Mouse (Mus musculus): ENCODE measurements around the gene Klhl26.

Gene Klhl26

DNA sequence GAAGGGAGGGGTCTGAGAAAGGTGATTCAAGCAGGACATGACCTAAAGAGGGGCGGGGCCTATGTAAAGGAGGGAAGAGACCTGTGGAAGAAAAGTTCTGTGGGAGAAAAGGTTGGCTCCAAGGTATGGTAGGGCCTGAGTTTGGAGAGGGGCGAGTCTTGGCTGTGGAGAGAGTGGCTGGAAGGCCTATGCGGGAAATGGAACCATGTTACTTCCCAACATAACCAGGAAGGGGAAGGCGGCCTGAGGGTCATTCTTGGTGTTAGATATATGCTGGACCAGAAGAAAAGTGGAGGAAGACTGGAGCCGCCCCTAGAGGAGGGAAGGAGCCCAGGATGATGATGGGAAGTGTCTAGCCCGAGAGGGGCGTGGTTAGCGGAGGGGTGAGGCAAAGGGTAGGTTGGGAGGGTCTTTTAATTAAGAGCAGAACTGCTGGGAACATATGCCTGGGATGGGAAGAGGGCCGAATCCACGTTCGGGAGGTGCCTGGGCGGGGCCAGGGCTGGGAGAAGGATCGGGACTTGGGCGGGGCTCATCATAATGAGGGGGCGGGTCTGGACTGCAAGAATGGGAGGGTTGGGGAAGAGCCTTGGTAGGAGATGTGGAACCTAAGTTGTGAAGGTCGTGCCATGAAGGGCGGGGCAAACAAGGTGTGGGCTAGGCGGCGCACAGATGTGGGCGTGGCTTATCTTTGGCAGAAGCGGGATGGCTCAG, 658 bp upstream of the Klhl26 start:
- in situ Hi-C loops (cut with MboI, MseI): no loop called here

- in situ Hi-C loops (cut with MboI, MseI): no loop called here
Observed at GRCm38 (mm10) chr8:70471856-70472255, 4.9 kb downstream of the Klhl26 start.

DNA sequence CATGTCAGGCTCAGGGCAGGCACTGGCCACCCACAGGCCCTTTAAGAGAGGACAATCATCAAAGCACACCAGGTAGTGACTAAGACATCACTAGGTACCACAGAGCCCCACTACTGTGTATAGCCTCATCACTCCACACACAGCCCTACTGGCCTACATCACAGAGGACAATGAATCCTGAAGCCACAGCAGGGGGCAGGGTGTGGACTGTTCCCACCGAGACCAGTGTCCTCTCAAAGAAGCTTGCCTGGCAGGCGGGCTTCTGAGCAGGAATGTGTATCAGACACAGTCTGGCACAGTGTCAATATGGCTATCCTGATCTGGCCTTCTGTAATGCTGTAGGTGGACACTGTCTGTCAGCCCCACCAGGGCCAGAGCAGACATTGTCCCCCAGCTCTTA, 6.8 kb downstream of the Klhl26 start:
- in situ Hi-C loops (cut with MboI, MseI): no loop called here

DNA sequence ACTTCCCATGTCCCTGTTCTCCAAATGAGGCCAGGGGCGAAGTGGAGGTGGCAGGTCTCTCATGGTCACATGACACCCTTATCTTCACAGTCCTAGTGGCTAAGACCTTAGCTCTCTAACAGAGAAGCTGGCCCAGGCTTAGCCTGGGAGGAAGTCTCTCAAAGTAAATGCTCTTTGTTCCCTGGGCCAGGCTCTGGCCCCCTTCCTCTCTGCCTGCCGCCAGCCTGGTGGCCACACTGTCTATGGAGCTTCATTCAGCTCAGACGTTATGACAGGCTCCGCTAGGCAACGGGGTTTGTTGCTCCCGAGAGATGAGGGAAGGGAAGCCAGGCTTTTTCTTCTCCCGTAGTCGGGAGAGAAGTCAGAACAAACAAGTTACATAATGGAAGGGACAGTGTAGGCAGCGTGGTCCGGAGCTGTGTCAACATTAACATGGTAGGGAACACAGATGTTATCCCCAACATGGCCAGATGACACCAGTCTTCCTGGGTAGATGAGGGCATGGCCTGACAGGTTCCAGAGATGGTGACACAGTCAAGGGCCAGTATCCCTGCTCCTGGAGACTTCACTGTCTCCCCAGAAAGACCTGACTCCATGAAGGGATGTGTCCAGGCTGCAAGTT, 7.4 kb downstream of the Klhl26 start:
- in situ Hi-C loops (cut with MboI, MseI): no loop called here

DNA sequence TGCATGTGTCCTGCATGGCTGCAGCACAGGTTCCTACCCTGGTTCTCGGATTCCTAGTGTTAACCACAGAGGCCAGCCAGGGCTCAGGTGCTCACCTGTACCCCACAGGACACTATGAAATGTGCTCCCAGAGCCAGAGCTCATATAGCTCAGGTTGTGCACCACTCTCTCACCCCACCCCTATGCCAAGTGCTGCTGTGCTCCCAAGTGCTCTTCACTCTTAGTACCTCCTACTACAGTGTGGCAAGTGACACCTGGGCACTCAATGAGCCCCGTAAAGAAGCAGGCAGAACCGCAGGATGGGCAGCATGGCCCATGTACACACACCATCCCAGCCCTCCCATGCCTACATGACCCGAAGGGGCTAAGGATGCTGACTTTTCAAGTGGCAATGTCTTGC, 8.0 kb downstream of the Klhl26 start:
- in situ Hi-C loops (cut with MboI, MseI): no loop called here

DNA sequence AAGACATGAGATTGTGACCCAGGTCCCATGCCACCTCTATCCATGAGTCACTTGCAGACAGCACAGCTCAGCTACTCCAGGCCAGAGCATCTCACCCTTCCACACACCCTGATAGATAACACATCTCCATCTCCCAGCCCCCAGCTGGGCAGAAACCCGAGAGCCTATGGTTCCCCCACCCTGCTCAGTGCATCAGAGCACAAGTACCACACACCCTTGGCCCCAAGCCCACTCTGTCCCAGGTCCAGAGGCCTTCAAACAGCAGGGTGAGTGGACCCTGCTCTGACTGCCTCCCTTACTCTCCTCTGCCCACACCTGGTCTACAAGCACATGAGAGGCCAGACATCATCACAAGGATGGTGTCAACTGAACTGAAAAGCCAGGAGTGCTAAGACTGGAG, 8.9 kb downstream of the Klhl26 start:
- in situ Hi-C loops (cut with MboI, MseI): no loop called here

DNA sequence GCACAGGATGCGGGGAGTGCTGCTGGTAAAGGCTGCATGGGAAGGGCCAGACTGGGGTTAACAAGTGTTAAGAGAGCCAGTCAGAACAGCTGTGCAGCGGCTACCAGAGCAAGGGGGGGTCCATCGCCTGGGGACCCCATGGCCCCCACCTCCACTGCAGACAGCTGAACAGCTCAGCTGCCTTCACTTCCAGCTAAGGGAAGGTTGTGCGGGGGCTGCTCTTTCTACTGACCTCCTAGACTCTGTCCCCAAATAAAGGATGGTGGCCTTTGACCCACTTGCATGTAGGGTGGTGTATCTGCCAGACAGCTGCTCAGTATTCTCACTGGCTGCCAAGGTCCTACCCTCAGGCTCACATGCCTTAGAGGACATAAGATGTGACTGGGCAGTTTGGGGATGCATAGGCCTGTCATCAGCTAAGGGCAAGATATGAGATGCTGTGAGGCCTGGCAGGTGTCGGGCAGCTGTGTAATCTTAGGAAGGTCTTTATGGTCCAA, 9.5 kb downstream of the Klhl26 start:
- in situ Hi-C loops (cut with MboI, MseI): no loop called here

GRCm38 (mm10) chr8:70466771-70467170, 10.0 kb downstream of the Klhl26 start:
- in situ Hi-C loops (cut with MboI, MseI): no loop called here

- in situ Hi-C loops (cut with MboI, MseI): no loop called here
Observed at GRCm38 (mm10) chr8:70466305-70466704, 10.5 kb downstream of the Klhl26 start.

DNA sequence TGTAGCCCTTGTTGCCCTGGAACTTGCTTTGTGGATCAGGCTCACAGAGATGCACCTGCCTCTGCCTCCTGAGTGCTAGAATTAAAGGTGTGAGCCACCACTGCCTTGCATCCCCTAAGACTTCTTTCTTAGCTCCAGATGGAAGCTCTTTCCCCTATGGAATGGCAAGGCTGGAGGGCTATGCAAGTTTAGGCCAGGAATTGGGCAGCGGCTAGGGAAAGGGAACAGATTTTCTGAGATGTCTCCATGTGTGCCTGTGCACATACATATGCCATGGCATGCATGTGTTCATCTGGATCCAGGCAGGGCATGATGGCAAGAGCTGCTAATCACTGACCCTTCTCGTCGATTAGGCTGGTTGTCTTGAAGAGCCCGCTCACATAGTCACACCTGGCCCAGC, 11.1 kb downstream of the Klhl26 start:
- in situ Hi-C loops (cut with MboI, MseI): no loop called here

- in situ Hi-C loops (cut with MboI, MseI): loop anchor here (5.0 kb wide), 1 partner anchor 72 kb away; no protein-coding TSS in a partner anchor
Observed at GRCm38 (mm10) chr8:70464162-70464561, 12.6 kb downstream of the Klhl26 start.

- in situ Hi-C loops (cut with MboI, MseI): loop anchor here (5.0 kb wide), 1 partner anchor 71 kb away; no protein-coding TSS in a partner anchor
Observed at GRCm38 (mm10) chr8:70463306-70463705, 13.5 kb downstream of the Klhl26 start.

- in situ Hi-C loops (cut with MboI, MseI): loop anchor here (5.0 kb wide), 1 partner anchor 70 kb away; no protein-coding TSS in a partner anchor
Observed at GRCm38 (mm10) chr8:70462516-70462813, 14.3 kb downstream of the Klhl26 start.

GRCm38 (mm10) chr8:70461765-70462515, 14.8 kb downstream of the Klhl26 start:
- in situ Hi-C loops (cut with MboI, MseI): loop anchor here (5.0 kb wide), 1 partner anchor 70 kb away; no protein-coding TSS in a partner anchor

- in situ Hi-C loops (cut with MboI, MseI): loop anchor here (5.0 kb wide), 1 partner anchor 68 kb away; no protein-coding TSS in a partner anchor
Observed at GRCm38 (mm10) chr8:70460606-70461005, 16.2 kb downstream of the Klhl26 start.

- in situ Hi-C loops (cut with MboI, MseI): loop anchor here (5.0 kb wide), 1 partner anchor 68 kb away; no protein-coding TSS in a partner anchor
Observed at GRCm38 (mm10) chr8:70460199-70460598, 16.6 kb downstream of the Klhl26 start.

GRCm38 (mm10) chr8:70459636-70460035, 17.1 kb downstream of the Klhl26 start:
- in situ Hi-C loops (cut with MboI, MseI): loop anchor here (5.0 kb wide), 1 partner anchor 67 kb away; no protein-coding TSS in a partner anchor

DNA sequence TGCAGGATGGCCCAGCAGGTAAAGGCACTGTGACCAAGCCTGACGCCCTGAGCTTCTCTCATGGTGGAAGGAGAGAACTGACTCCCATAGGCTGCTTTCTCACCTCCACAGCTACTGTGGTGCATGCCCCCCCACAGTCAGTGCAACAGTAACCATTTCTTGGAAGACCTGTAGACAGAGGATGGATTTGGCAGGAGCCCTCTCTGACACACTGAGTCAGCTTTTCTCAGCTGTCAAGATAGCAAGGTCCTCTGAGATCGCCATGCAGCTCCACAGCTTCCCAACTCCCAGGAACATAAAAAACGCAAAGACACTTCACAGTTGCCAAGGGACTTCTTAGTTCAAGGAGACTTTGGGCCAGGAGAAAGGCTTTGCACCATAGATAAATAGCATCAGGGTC, 18.3 kb downstream of the Klhl26 start:
- in situ Hi-C loops (cut with MboI, MseI): no loop called here

DNA sequence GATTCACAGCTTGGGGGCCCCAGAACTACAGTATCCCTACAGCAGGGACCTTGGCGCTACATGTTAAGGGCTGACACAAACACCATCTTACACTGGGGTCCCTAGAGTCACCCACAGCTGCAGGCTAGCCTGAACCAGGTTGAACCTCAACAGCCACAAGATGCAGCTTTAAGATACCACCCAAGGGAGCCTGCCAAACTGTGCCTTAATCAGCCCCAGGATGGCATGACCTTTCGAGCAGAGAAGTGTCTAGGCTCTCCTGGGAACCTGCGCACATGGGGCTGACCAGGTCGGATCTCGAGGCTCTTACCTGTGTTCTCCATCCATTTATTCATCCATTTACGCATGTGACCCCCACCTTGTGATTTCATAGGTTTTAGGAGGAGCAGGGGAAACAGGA, 18.9 kb downstream of the Klhl26 start:
- in situ Hi-C loops (cut with MboI, MseI): no loop called here

GRCm38 (mm10) chr8:70456996-70457395, 19.8 kb downstream of the Klhl26 start:
- in situ Hi-C loops (cut with MboI, MseI): no loop called here

GRCm38 (mm10) chr8:70453852-70454251, 22.9 kb downstream of the Klhl26 start:
- in situ Hi-C loops (cut with MboI, MseI): no loop called here
